Mouse (Mus musculus) liver, embryonic 13.5 days (tissue): Measurements from ENCODE around the gene Zfhx3. TPM values are rescaled to one million over a fixed set of nuclear protein-coding genes. Genes with fewer than 3 reads are reported as not detected.

Source experiments
- ATAC-seq: fragments of 200-750 bp; cut with Nextera tagmentation; 2 replicates; pipeline ENCODE4 v1.8.0; 2017; ENCODE audit warnings: low read depth, mild to moderate bottlenecking, moderate number of reproducible peaks, moderate library complexity
- DNase-seq: peaks from one replicate; pipeline ENCODE4 v3.0.0; 2022
- H3K27ac ChIP-seq: fragments of 300-500 bp; sonication (generic); 2 replicates; pipeline ENCODE4 v1.5.1; 2015; ENCODE audit warnings: moderate library complexity, mild to moderate bottlenecking, inconsistent platforms
- H3K27me3 ChIP-seq: fragments of 300-500 bp; sonication (generic); 2 replicates; pipeline ENCODE4 v1.6.1; 2015; ENCODE audit warnings: mild to moderate bottlenecking, inconsistent platforms
- H3K36me3 ChIP-seq: fragments of 300-500 bp; sonication (generic); 2 replicates; pipeline ENCODE4 v1.6.1; 2015; ENCODE audit warnings: mild to moderate bottlenecking, inconsistent platforms
- H3K4me1 ChIP-seq: fragments of 300-500 bp; sonication (generic); replicated peaks from 2 replicates; pipeline ENCODE4 v1.6.1; 2015; ENCODE audit warnings: inconsistent platforms
- H3K4me2 ChIP-seq: fragments of 300-500 bp; sonication (generic); 2 replicates; pipeline ENCODE4 v1.6.1; 2015; ENCODE audit warnings: inconsistent platforms, mild to moderate bottlenecking, moderate library complexity
- H3K4me3 ChIP-seq: fragments of 300-500 bp; sonication (generic); replicated peaks from 2 replicates; pipeline ENCODE4 v1.5.1; 2015; ENCODE audit warnings: mild to moderate bottlenecking, inconsistent platforms
- H3K9ac ChIP-seq: fragments of 300-500 bp; sonication (generic); 2 replicates; pipeline ENCODE4 v1.6.1; 2015; ENCODE audit warnings: mild to moderate bottlenecking, inconsistent platforms
- H3K9me3 ChIP-seq: fragments of 300-500 bp; sonication (generic); replicated peaks from 2 replicates; pipeline ENCODE4 v1.6.1; 2016; ENCODE audit warnings: inconsistent platforms
- WGBS: fragments of 180-500 bp; shearing (Covaris S2); methylation state at CpG from one replicate; pipeline ENCODE4 v1.1.7; 2015; ENCODE audit not compliant: insufficient replicate concordance; 5-methylcytosine and 5-hydroxymethylcytosine counted together
- microRNA-seq: library from miRNA; unstranded; fragments of <30 nt; microRNA quantifications from one replicate; pipeline ENCODE4, GENCODE M21; 2016
- polyA plus RNA-seq: library from polyadenylated mRNA; unstranded; fragments of >200 nt; fragmentation: Nextera tagmentation; extraction: Ambion mirVana; gene quantifications from 2 replicates; pipeline ENCODE4 v1.2.1, GENCODE M21; 2015

The Zfhx3 gene
- polyA plus RNA-seq, 1 experiment from 2014 or later = 1.0 TPM

DNA sequence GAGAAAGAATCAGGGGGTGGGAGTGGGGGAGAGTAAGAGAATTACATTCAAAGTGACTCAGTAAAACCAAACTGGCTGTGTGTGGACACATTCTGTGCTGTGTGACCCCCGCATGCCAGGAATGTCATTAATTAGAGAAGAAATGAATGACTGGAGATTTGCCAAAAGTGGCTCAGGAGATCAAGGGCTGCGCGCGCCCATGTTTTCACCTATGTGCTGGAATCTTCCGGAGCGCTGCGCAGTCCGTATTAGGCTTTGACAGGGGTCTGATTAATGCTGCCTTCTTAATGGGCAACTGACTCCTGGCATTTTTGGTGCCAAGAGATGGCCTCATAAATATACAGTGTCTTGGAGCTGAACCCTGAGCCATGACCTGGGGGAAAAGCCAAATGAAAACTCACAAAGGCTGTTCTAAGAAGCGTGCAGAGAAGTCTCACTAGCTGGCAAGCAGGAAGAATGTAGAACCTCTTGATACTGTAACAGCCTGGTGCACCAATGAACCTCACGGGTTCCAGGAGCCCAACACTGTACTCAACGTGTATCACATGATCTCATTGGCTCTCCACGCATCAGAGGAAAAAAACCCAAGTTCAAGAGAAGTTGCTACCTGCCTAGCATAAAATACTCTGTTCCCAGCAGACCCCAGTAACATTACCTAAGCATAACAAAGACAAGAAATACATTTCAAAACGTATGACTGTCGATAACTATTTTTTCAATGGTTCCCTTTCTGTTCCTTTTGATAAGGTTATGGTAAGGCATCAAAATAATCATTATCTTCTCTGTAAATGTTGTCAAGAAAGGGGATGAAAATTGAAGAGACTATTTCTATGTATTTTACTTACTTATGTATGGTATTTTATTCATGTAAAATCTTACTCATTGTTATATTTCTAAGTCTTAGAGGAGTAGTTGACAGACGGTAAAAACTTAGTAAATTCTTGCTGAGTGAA is 1057.1 kb downstream of the Zfhx3 start:
- no peaks in the 10 kb centered on the region for H3K27me3 ChIP-seq
- no peak overlapping the region for H3K9ac ChIP-seq
- DNase-seq (no peak), ATAC-seq (no peak)
- no peak overlapping the region for H3K27ac ChIP-seq
- no peaks in the 10 kb centered on the region for H3K9me3 ChIP-seq
- no peak overlapping the region for H3K4me3 ChIP-seq
- no peak overlapping the region for H3K4me2 ChIP-seq
- 72% methylated on average over 15 of the region's 15 CpGs for WGBS
- H3K4me1 ChIP-seq = no peaks in the 10 kb centered on the region
- H3K36me3 ChIP-seq = no peaks in the 10 kb centered on the region

DNA sequence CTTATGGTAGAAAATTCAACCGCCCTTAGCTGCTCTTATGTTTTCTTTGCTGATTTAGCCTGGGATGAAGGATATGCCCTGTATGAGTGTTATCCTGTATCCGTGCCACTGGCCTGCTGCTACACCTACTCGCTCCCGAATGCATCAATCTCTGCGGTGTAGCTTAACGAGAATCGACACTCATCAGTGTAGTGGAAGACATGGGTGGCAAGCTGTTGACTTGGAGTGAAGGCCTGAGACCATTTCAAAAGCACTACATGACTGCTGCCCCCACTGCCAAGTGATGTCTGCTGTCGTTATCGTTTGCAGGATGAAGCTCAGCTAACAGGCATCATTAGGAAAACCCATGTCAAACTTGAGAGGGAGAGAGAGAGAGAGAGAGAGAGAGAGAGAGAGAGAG is 1058.6 kb downstream of the Zfhx3 start:
- DNase-seq (no peak), ATAC-seq (no peak)
- Histone ChIP-seq H3K4me3 (no peak overlapping the region), H3K27me3 (no peaks in the 10 kb centered on the region), H3K4me1 (no peaks in the 10 kb centered on the region), H3K9me3 (no peaks in the 10 kb centered on the region), H3K4me2 (no peak overlapping the region), H3K36me3 (no peaks in the 10 kb centered on the region), H3K9ac (no peak overlapping the region), H3K27ac (no peak overlapping the region)
- WGBS = 78% methylated on average over 9 of the region's 9 CpGs

DNA sequence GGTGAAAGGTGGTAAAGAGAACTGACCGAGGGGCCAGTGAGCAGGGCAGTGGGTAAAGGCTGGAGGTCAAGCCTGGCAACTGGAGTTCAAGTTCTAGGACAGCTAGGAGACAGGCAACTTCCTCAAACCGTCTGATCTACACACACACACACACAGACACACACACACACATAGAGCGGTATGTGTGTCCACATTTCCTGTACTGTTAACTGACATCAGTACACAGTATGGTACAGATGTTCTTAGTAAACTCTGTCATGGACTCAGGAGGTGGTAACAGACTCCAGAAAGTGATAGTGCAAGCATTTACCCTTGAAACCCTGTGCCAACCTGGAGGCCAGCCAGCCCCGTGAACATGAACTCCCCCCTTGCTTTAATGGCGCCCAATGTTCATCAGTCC is 1059.5 kb downstream of the Zfhx3 start:
- DNase-seq (no peak), ATAC-seq (no peak)
- 51% methylated on average over 5 of the region's 5 CpGs for WGBS
- no peaks in the 10 kb centered on the region for H3K4me1 ChIP-seq
- no peak overlapping the region for H3K27ac ChIP-seq
- no peaks in the 10 kb centered on the region for H3K27me3 ChIP-seq
- no peak overlapping the region for H3K4me3 ChIP-seq
- H3K9me3 ChIP-seq = no peaks in the 10 kb centered on the region
- no peak overlapping the region for H3K4me2 ChIP-seq
- no peak overlapping the region for H3K9ac ChIP-seq
- H3K36me3 ChIP-seq = no peaks in the 10 kb centered on the region

- Histone ChIP-seq H3K36me3 (no peaks in the 10 kb centered on the region), H3K4me3 (no peak overlapping the region), H3K9ac (no peak overlapping the region), H3K4me2 (no peak overlapping the region), H3K27me3 (no peaks in the 10 kb centered on the region), H3K9me3 (no peaks in the 10 kb centered on the region), H3K4me1 (no peaks in the 10 kb centered on the region), H3K27ac (no peak overlapping the region)
- ATAC-seq = no peak
- no peak for DNase-seq
- WGBS = 69% methylated on average over 9 of the region's 9 CpGs
Observed at GRCm38 (mm10) chr8:109006986-109007385, 1064.5 kb downstream of the Zfhx3 start.

Small RNAs within 50 kb of the gene (microRNA-seq; reads per million reads assigned to microRNA genes)
- 1.8 reads per million for gene Mir3108
